Mouse (Mus musculus) liver, embryonic 15.5 days (tissue): ENCODE measurements around the gene Actr5. TPM values are rescaled to one million over a fixed set of nuclear protein-coding genes. Genes with fewer than 3 reads are reported as not detected.

Experiments used
- ATAC-seq: fragments of 200-750 bp; cut with Nextera tagmentation; 2 replicates; pipeline ENCODE4 v1.8.0; 2017; ENCODE audit warnings: moderate number of reproducible peaks, mild to moderate bottlenecking, moderate library complexity; ENCODE audit not compliant: insufficient read depth
- H3K27ac ChIP-seq: fragments of 300-500 bp; sonication (generic); replicated peaks from 2 replicates; pipeline ENCODE4 v1.5.1; 2015; ENCODE audit warnings: mild to moderate bottlenecking, inconsistent platforms
- H3K27me3 ChIP-seq: fragments of 300-500 bp; sonication (generic); 2 replicates; pipeline ENCODE4 v1.6.1; 2015; ENCODE audit warnings: mild to moderate bottlenecking, inconsistent platforms
- H3K36me3 ChIP-seq: fragments of 300-500 bp; sonication (generic); replicated peaks from 2 replicates; pipeline ENCODE4 v1.6.1; 2015; ENCODE audit warnings: moderate library complexity, mild to moderate bottlenecking, inconsistent platforms
- H3K4me1 ChIP-seq: fragments of 300-500 bp; sonication (generic); replicated peaks from 2 replicates; pipeline ENCODE4 v1.6.1; 2015; ENCODE audit warnings: inconsistent platforms
- H3K4me2 ChIP-seq: fragments of 300-500 bp; sonication (generic); 2 replicates; pipeline ENCODE4 v1.6.1; 2015; ENCODE audit warnings: moderate library complexity, mild to moderate bottlenecking, inconsistent platforms
- H3K4me3 ChIP-seq: fragments of 300-500 bp; sonication (generic); replicated peaks from 2 replicates; pipeline ENCODE4 v1.5.1; 2015; ENCODE audit warnings: mild to moderate bottlenecking, inconsistent platforms
- H3K9ac ChIP-seq: fragments of 300-500 bp; sonication (generic); 2 replicates; pipeline ENCODE4 v1.6.1; 2015; ENCODE audit warnings: moderate library complexity, mild to moderate bottlenecking, inconsistent platforms
- H3K9me3 ChIP-seq: fragments of 300-500 bp; sonication (generic); replicated peaks from 2 replicates; pipeline ENCODE4 v1.6.1; 2016; ENCODE audit warnings: inconsistent platforms
- WGBS: fragments of 180-500 bp; shearing (Covaris S2); methylation state at CpG from one replicate; pipeline ENCODE4 v1.1.7; 2015; ENCODE audit warnings: mixed read lengths; ENCODE audit not compliant: insufficient replicate concordance; 5-methylcytosine and 5-hydroxymethylcytosine counted together
- polyA plus RNA-seq: library from polyadenylated mRNA; unstranded; fragments of >200 nt; fragmentation: Nextera tagmentation; extraction: Ambion mirVana; gene quantifications from 2 replicates; pipeline ENCODE4 v1.2.1, GENCODE M21; 2015

Gene Actr5
- polyA plus RNA-seq, 1 experiment from 2014 or later: 5.3 TPM

- Histone ChIP-seq H3K9me3 (no peaks in the 10 kb centered on the region), H3K4me1 (no peaks in the 10 kb centered on the region), H3K27me3 (no peaks in the 10 kb centered on the region), H3K9ac (no peak overlapping the region), H3K36me3 (no peaks in the 10 kb centered on the region), H3K4me3 (no peak overlapping the region), H3K4me2 (no peak overlapping the region), H3K27ac (no peak overlapping the region)
- WGBS: 29% methylated on average over 7 of the region's 7 CpGs
- ATAC-seq: no peak
Observed at GRCm38 (mm10) chr2:158651159-158651908, 26.6 kb downstream of the Actr5 start.

GRCm38 (mm10) chr2:158652985-158653384 is 28.3 kb downstream of the Actr5 start:
- Histone ChIP-seq H3K4me1 (no peaks in the 10 kb centered on the region), H3K9ac (no peak overlapping the region), H3K36me3 (no peaks in the 10 kb centered on the region), H3K9me3 (no peaks in the 10 kb centered on the region), H3K27ac (no peak overlapping the region), H3K27me3 (no peaks in the 10 kb centered on the region), H3K4me2 (no peak overlapping the region), H3K4me3 (no peak overlapping the region)
- WGBS: 4% methylated on average over 4 of the region's 4 CpGs
- ATAC-seq: no peak

- no peak overlapping the region for H3K4me2 ChIP-seq
- H3K9ac ChIP-seq: no peak overlapping the region
- no peaks in the 10 kb centered on the region for H3K36me3 ChIP-seq
- no peak for ATAC-seq
- H3K27me3 ChIP-seq: no peaks in the 10 kb centered on the region
- H3K4me3 ChIP-seq: no peak overlapping the region
- H3K27ac ChIP-seq: no peak overlapping the region
- H3K9me3 ChIP-seq: no peaks in the 10 kb centered on the region
- 38% methylated on average over 9 of the region's 9 CpGs for WGBS
- no peaks in the 10 kb centered on the region for H3K4me1 ChIP-seq
Observed at GRCm38 (mm10) chr2:158654717-158655116, 30.0 kb downstream of the Actr5 start.

- H3K4me3 ChIP-seq: no peak overlapping the region
- no peaks in the 10 kb centered on the region for H3K27me3 ChIP-seq
- 69% methylated on average over 4 of the region's 4 CpGs for WGBS
- no peak overlapping the region for H3K4me2 ChIP-seq
- no peaks in the 10 kb centered on the region for H3K4me1 ChIP-seq
- no peak overlapping the region for H3K9ac ChIP-seq
- no peak overlapping the region for H3K27ac ChIP-seq
- no peaks in the 10 kb centered on the region for H3K9me3 ChIP-seq
- H3K36me3 ChIP-seq: no peaks in the 10 kb centered on the region
- no peak for ATAC-seq
Observed at GRCm38 (mm10) chr2:158655806-158656205, 31.1 kb downstream of the Actr5 start.

GRCm38 (mm10) chr2:158658822-158659221 is 34.1 kb downstream of the Actr5 start:
- H3K4me2 ChIP-seq: no peak overlapping the region
- H3K4me3 ChIP-seq: no peak overlapping the region
- no peak overlapping the region for H3K27ac ChIP-seq
- 49% methylated on average over 6 of the region's 6 CpGs for whole genome bisulfite sequencing
- H3K27me3 ChIP-seq: no peaks in the 10 kb centered on the region
- no peak overlapping the region for H3K9ac ChIP-seq
- no peaks in the 10 kb centered on the region for H3K4me1 ChIP-seq
- H3K9me3 ChIP-seq: no peaks in the 10 kb centered on the region
- ATAC-seq: peak; percentile 54
- no peaks in the 10 kb centered on the region for H3K36me3 ChIP-seq

- Histone ChIP-seq H3K4me3 (no peak overlapping the region), H3K9me3 (no peaks in the 10 kb centered on the region), H3K27ac (no peak overlapping the region), H3K4me1 (no peaks in the 10 kb centered on the region), H3K9ac (no peak overlapping the region), H3K27me3 (no peaks in the 10 kb centered on the region), H3K4me2 (no peak overlapping the region), H3K36me3 (no peaks in the 10 kb centered on the region)
- 55% methylated on average over 3 of the region's 3 CpGs for WGBS
- no peak for ATAC-seq
Observed at GRCm38 (mm10) chr2:158659346-158659745, 34.7 kb downstream of the Actr5 start.

- Histone ChIP-seq H3K27me3 (peaks cover 54% of the 10 kb centered on the region), H3K36me3 (no peaks in the 10 kb centered on the region), H3K27ac (no peak within 1 kb of the TSS), H3K9ac (no peak within 1 kb of the TSS), H3K4me3 (no peak within 1 kb of the TSS), H3K4me1 (peaks cover 14% of the 10 kb centered on the region; the same call in 1 of the 2 replicates), H3K9me3 (no peaks in the 10 kb centered on the region), H3K4me2 (no peak within 1 kb of the TSS)
- ATAC-seq: no peak
- WGBS: 31% methylated on average over 4 of the region's 4 CpGs
Observed at GRCm38 (mm10) chr2:158665098-158665497, 40.4 kb downstream of the Actr5 start, which contains the start of gene Ppp1r16b. Gene Ppp1r16b (plus strand): TSS chr2:158665398.

GRCm38 (mm10) chr2:158666071-158666800 is 41.5 kb downstream of the Actr5 start:
- peaks cover 14% of the 10 kb centered on the region; the same call in 1 of the 2 replicates for H3K4me1 ChIP-seq
- no peak overlapping the region for H3K27ac ChIP-seq
- H3K4me2 ChIP-seq: peak overlapping the region; percentile 53; the same call in 1 of the 2 replicates
- H3K27me3 ChIP-seq: peaks cover 55% of the 10 kb centered on the region
- H3K9me3 ChIP-seq: no peaks in the 10 kb centered on the region
- no peaks in the 10 kb centered on the region for H3K36me3 ChIP-seq
- 13% methylated on average over 13 of the region's 13 CpGs for WGBS
- no peak overlapping the region for H3K9ac ChIP-seq
- no peak overlapping the region for H3K4me3 ChIP-seq
- ATAC-seq: no peak

- peaks cover 14% of the 10 kb centered on the region; the same call in 1 of the 2 replicates for H3K4me1 ChIP-seq
- no peaks in the 10 kb centered on the region for H3K36me3 ChIP-seq
- peak; percentile 44; the same call in 1 of the 2 replicates for ATAC-seq
- peak overlapping the region; percentile 53 for H3K4me2 ChIP-seq
- no peaks in the 10 kb centered on the region for H3K9me3 ChIP-seq
- H3K27ac ChIP-seq: no peak overlapping the region
- H3K4me3 ChIP-seq: peak overlapping the region; percentile 43
- peaks cover 55% of the 10 kb centered on the region for H3K27me3 ChIP-seq
- under 1% methylated on average over 47 of the region's 47 CpGs for WGBS
- H3K9ac ChIP-seq: no peak overlapping the region
Observed at GRCm38 (mm10) chr2:158667022-158667670, 42.5 kb downstream of the Actr5 start.

GRCm38 (mm10) chr2:158667671-158668432 is 43.2 kb downstream of the Actr5 start:
- ATAC-seq: no peak; the same call in 1 of the 2 replicates
- Histone ChIP-seq H3K4me1 (peaks cover 14% of the 10 kb centered on the region; the same call in 1 of the 2 replicates), H3K4me3 (peak overlapping the region; percentile 43), H3K27ac (no peak overlapping the region), H3K27me3 (peaks cover 55% of the 10 kb centered on the region), H3K9me3 (no peaks in the 10 kb centered on the region), H3K9ac (no peak overlapping the region; the same call in 1 of the 2 replicates), H3K4me2 (peak overlapping the region; percentile 53), H3K36me3 (no peaks in the 10 kb centered on the region)
- under 1% methylated on average over 54 of the region's 54 CpGs for WGBS
